Mouse (Mus musculus) hindbrain, embryonic 13.5 days (tissue): ENCODE results near the gene 1700001C19Rik. TPM values are rescaled to one million over a fixed set of nuclear protein-coding genes. Genes with fewer than 3 reads are reported as not detected.

Experiments used
- ATAC-seq: fragments of 200-750 bp; cut with Nextera tagmentation; 2 replicates; pipeline ENCODE4 v1.8.0; 2017; ENCODE audit warnings: moderate TSS enrichment; ENCODE audit not compliant: low FRiP score
- H3K27ac ChIP-seq: fragments of 300-500 bp; sonication (generic); 2 replicates; pipeline ENCODE4 v1.5.1; 2015; ENCODE audit warnings: inconsistent platforms, mild to moderate bottlenecking, moderate library complexity
- H3K27me3 ChIP-seq: fragments of 300-500 bp; sonication (generic); 2 replicates; pipeline ENCODE4 v1.6.1; 2015; ENCODE audit warnings: mild to moderate bottlenecking, inconsistent platforms
- H3K36me3 ChIP-seq: fragments of 300-500 bp; sonication (generic); 2 replicates; pipeline ENCODE4 v1.6.1; 2015; ENCODE audit warnings: mild to moderate bottlenecking, inconsistent platforms
- H3K4me1 ChIP-seq: fragments of 300-500 bp; sonication (generic); replicated peaks from 2 replicates; pipeline ENCODE4 v1.6.1; 2015; ENCODE audit warnings: inconsistent platforms
- H3K4me2 ChIP-seq: fragments of 300-500 bp; sonication (generic); 2 replicates; pipeline ENCODE4 v1.6.1; 2015; ENCODE audit warnings: inconsistent platforms, mild to moderate bottlenecking, moderate library complexity
- H3K4me3 ChIP-seq: fragments of 300-500 bp; sonication (generic); 2 replicates; pipeline ENCODE4 v1.5.1; 2015; ENCODE audit warnings: mild to moderate bottlenecking, inconsistent platforms
- H3K9ac ChIP-seq: fragments of 300-500 bp; sonication (generic); 2 replicates; pipeline ENCODE4 v1.6.1; 2015; ENCODE audit warnings: mild to moderate bottlenecking, inconsistent platforms
- H3K9me3 ChIP-seq: fragments of 300-500 bp; sonication (generic); 2 replicates; pipeline ENCODE4 v1.6.1; 2016; ENCODE audit warnings: inconsistent platforms
- WGBS: fragments of 180-500 bp; shearing (Covaris S2); methylation state at CpG from one replicate; pipeline ENCODE4 v1.1.7; 2015; 5-methylcytosine and 5-hydroxymethylcytosine counted together
- polyA plus RNA-seq: library from polyadenylated mRNA; unstranded; fragments of >200 nt; fragmentation: Nextera tagmentation; extraction: Ambion mirVana; gene quantifications from 2 replicates; pipeline ENCODE4 v1.2.1, GENCODE M21; 2015

1700001C19Rik gene
- polyA plus RNA-seq, 1 experiment from 2014 or later, result 0.34 TPM

DNA sequence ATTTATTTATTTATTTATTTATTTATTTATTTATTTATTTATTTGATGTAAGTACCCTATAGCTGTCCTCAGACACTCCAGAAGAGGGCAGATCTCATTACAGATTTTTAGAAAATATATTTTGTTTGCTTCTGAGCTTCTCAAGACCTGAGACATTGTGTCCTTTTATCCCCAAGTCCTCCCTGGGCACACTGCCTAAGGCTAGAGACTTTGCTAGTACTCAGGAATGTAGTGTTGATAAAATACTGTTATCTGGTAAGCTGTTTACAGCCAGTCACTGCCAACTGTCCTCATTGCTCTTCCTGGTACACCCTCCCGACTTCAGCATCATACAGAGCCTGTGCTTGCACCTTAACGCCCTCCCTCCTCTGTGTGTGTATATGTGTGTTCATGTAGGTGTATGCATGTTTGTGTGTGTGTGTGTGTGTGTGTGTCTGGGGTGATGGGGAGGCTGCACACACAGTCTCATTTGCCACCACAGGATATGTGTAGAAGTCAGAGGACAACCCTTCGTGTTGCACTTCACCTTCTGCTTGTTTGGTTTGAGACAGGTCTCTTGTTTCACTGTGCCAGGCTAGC is 22.3 kb upstream of the 1700001C19Rik start:
- WGBS, result 86% methylated on average over 3 of the region's 3 CpGs

GRCm38 (mm10) chr17:47458936-47459335 is 21.8 kb upstream of the 1700001C19Rik start:
- no peak overlapping the region for H3K4me3 ChIP-seq
- no peak overlapping the region for H3K4me2 ChIP-seq
- H3K36me3 ChIP-seq, result no peaks in the 10 kb centered on the region
- 98% methylated on average over 2 of the region's 2 CpGs for WGBS
- H3K27me3 ChIP-seq, result peaks cover 13% of the 10 kb centered on the region
- H3K4me1 ChIP-seq, result no peaks in the 10 kb centered on the region
- no peak for ATAC-seq
- no peak overlapping the region for H3K9ac ChIP-seq
- no peaks in the 10 kb centered on the region for H3K9me3 ChIP-seq
- H3K27ac ChIP-seq, result no peak overlapping the region

More for the DNA sequence above, 22.3 kb upstream of the 1700001C19Rik start:
- Histone ChIP-seq H3K4me1 (no peaks in the 10 kb centered on the region), H3K4me3 (no peak overlapping the region), H3K36me3 (no peaks in the 10 kb centered on the region), H3K27me3 (peaks cover 18% of the 10 kb centered on the region), H3K4me2 (no peak overlapping the region), H3K9me3 (no peaks in the 10 kb centered on the region), H3K27ac (no peak overlapping the region), H3K9ac (no peak overlapping the region)
- ATAC-seq, result no peak

DNA sequence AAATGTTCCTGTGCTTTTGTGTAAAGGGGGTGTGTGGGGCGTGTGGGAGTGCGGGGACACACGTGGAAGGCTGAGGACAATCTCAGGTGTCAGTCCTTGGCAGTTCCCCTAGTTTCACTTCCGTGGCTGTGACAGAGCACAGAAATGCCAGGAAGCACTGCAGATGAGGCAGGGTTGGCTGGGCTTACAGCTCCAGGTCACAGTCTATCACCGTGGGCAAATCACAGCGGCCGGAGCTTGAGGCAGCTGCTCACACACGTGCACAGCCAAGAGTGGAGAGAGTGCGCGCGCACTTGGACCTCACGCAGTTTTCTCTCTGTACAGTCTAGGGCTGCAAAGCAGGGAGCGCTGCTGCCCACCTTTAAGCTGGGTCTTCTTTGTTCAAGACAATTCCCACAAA is 21.1 kb upstream of the 1700001C19Rik start:
- no peak overlapping the region for H3K27ac ChIP-seq
- 82% methylated on average over 13 of the region's 13 CpGs for WGBS
- H3K4me3 ChIP-seq, result no peak overlapping the region
- H3K27me3 ChIP-seq, result peaks cover 10% of the 10 kb centered on the region; the same call in 1 of the 2 replicates
- H3K4me1 ChIP-seq, result no peaks in the 10 kb centered on the region
- H3K4me2 ChIP-seq, result no peak overlapping the region
- no peaks in the 10 kb centered on the region for H3K9me3 ChIP-seq
- no peaks in the 10 kb centered on the region for H3K36me3 ChIP-seq
- ATAC-seq, result no peak
- H3K9ac ChIP-seq, result no peak overlapping the region

GRCm38 (mm10) chr17:47454675-47455074 is 17.5 kb upstream of the 1700001C19Rik start:
- Histone ChIP-seq H3K36me3 (no peaks in the 10 kb centered on the region), H3K4me3 (no peak overlapping the region), H3K27me3 (0 out of 2 replicates have a peak, but pooled peaks cover 1% of the 10 kb centered on the region), H3K4me1 (peaks cover 6% of the 10 kb centered on the region; the same call in 1 of the 2 replicates), H3K4me2 (no peak overlapping the region), H3K9me3 (no peaks in the 10 kb centered on the region), H3K9ac (no peak overlapping the region), H3K27ac (no peak overlapping the region)
- WGBS, result 73% methylated on average over 8 of the region's 8 CpGs
- ATAC-seq, result no peak

- WGBS, result 53% methylated on average over 7 of the region's 7 CpGs
- Histone ChIP-seq H3K4me2 (no peak overlapping the region), H3K9ac (no peak overlapping the region), H3K27ac (no peak overlapping the region), H3K27me3 (0 out of 2 replicates have a peak, but pooled peaks cover 3% of the 10 kb centered on the region), H3K9me3 (no peaks in the 10 kb centered on the region), H3K4me3 (no peak overlapping the region), H3K4me1 (peaks cover 9% of the 10 kb centered on the region; the same call in 1 of the 2 replicates), H3K36me3 (no peaks in the 10 kb centered on the region)
- ATAC-seq, result no peak
Measured at GRCm38 (mm10) chr17:47452886-47453285, 15.7 kb upstream of the 1700001C19Rik start.

GRCm38 (mm10) chr17:47450880-47451565 is 13.8 kb upstream of the 1700001C19Rik start:
- ATAC-seq, result no peak
- no peak overlapping the region for H3K4me2 ChIP-seq
- 0 out of 2 replicates have a peak, but pooled peaks cover 3% of the 10 kb centered on the region for H3K27me3 ChIP-seq
- WGBS, result 79% methylated on average over 12 of the region's 12 CpGs
- H3K9me3 ChIP-seq, result no peaks in the 10 kb centered on the region
- H3K4me3 ChIP-seq, result no peak overlapping the region
- H3K4me1 ChIP-seq, result peaks cover 9% of the 10 kb centered on the region; the same call in 1 of the 2 replicates
- H3K27ac ChIP-seq, result no peak overlapping the region
- no peak overlapping the region for H3K9ac ChIP-seq
- H3K36me3 ChIP-seq, result no peaks in the 10 kb centered on the region

GRCm38 (mm10) chr17:47450239-47450638 is 13.1 kb upstream of the 1700001C19Rik start:
- H3K36me3 ChIP-seq, result no peaks in the 10 kb centered on the region
- peaks cover 9% of the 10 kb centered on the region; the same call in 1 of the 2 replicates for H3K4me1 ChIP-seq
- H3K4me3 ChIP-seq, result no peak overlapping the region
- H3K27ac ChIP-seq, result no peak overlapping the region
- H3K9ac ChIP-seq, result no peak overlapping the region
- 0 out of 2 replicates have a peak, but pooled peaks cover 3% of the 10 kb centered on the region for H3K27me3 ChIP-seq
- H3K4me2 ChIP-seq, result no peak overlapping the region
- 40% methylated on average over 7 of the region's 7 CpGs for WGBS
- no peaks in the 10 kb centered on the region for H3K9me3 ChIP-seq
- ATAC-seq, result 0 out of 2 replicates have a peak, but pooled peaks have one; percentile 43

DNA sequence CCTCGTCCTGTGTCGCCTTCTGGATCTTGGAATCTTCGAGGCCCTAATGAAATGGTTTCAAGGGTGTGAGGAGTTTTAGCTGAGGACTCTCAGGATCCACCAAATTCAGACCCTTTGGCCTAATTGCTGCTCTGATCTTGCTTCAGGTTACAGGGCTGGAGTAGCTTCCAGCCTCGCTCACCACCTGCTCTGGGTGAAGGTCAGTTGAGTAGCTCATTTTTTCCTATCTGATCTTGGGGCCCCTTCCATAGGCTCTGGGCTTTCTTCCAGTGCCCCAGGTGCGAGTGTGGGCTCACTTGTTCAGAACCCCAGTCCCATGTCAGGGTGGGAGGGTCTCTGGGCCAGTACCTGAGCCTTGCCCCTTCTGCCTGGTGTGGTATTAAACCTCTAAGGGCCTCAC is 12.3 kb upstream of the 1700001C19Rik start:
- Histone ChIP-seq H3K27me3 (0 out of 2 replicates have a peak, but pooled peaks cover 3% of the 10 kb centered on the region), H3K4me1 (peaks cover 9% of the 10 kb centered on the region; the same call in 1 of the 2 replicates), H3K9me3 (no peaks in the 10 kb centered on the region), H3K9ac (no peak overlapping the region), H3K4me2 (no peak overlapping the region), H3K4me3 (no peak overlapping the region), H3K27ac (no peak overlapping the region), H3K36me3 (no peaks in the 10 kb centered on the region)
- 82% methylated on average over 5 of the region's 5 CpGs for WGBS
- no peak for ATAC-seq

DNA sequence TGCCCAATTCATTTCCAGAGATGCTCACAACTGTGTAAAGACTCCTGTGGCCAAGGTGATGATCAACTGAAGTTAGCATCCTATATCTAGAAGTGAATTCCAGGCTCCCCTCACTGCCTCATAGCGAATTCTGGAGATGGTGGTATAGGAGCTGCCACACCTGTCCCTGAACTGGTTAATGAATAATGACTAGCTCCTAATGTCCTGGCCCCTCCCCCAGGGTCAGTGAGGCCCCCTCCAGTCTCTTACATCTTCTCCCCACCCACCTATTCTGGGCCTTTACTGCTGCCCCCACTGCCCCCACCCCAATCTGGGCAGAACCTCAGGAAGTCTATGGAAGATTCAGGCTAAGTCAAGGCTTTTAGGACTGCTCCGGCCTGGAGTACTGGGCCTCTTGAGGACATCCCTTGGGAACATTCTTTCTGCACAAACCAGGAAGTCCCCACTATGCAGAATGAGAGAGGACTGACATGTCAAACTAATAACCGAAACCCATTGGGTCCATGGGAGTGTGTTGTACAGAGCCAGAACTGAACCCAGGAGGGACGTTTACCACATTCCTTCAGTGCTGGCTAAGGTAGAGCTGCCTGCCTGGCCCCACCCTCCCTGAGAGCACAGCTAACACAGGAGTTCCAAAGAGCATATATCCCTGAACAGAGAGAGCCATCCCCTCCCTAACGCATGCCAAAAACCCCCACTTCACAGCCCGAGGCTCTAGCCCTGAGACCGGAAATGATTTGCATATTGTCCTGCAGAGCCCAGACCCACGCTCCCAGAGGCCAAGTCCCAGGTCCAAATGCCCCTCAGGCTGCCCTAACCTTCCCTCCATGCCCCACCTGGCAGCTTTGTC is 11.6 kb upstream of the 1700001C19Rik start:
- Histone ChIP-seq H3K4me1 (peaks cover 9% of the 10 kb centered on the region; the same call in 1 of the 2 replicates), H3K27ac (no peak overlapping the region), H3K36me3 (no peaks in the 10 kb centered on the region), H3K4me2 (no peak overlapping the region), H3K4me3 (no peak overlapping the region), H3K9ac (no peak overlapping the region), H3K9me3 (no peaks in the 10 kb centered on the region), H3K27me3 (0 out of 2 replicates have a peak, but pooled peaks cover 3% of the 10 kb centered on the region)
- no peak for ATAC-seq
- 46% methylated on average over 8 of the region's 8 CpGs for WGBS

- 89% methylated on average over 11 of the region's 11 CpGs for WGBS
- H3K4me3 ChIP-seq, result no peak overlapping the region
- 0 out of 2 replicates have a peak, but pooled peaks cover 3% of the 10 kb centered on the region for H3K27me3 ChIP-seq
- no peak overlapping the region for H3K27ac ChIP-seq
- H3K9me3 ChIP-seq, result no peaks in the 10 kb centered on the region
- peaks cover 9% of the 10 kb centered on the region; the same call in 1 of the 2 replicates for H3K4me1 ChIP-seq
- no peak overlapping the region for H3K4me2 ChIP-seq
- H3K36me3 ChIP-seq, result no peaks in the 10 kb centered on the region
- no peak overlapping the region for H3K9ac ChIP-seq
- ATAC-seq, result no peak
Measured at GRCm38 (mm10) chr17:47446561-47446960, 9.4 kb upstream of the 1700001C19Rik start.

- H3K9me3 ChIP-seq, result no peaks in the 10 kb centered on the region
- H3K4me1 ChIP-seq, result peaks cover 9% of the 10 kb centered on the region; the same call in 1 of the 2 replicates
- no peaks in the 10 kb centered on the region for H3K36me3 ChIP-seq
- no peak overlapping the region for H3K9ac ChIP-seq
- no peak for ATAC-seq
- no peak overlapping the region for H3K4me3 ChIP-seq
- 0 out of 2 replicates have a peak, but pooled peaks cover 3% of the 10 kb centered on the region for H3K27me3 ChIP-seq
- no peak overlapping the region for H3K27ac ChIP-seq
- no peak overlapping the region for H3K4me2 ChIP-seq
- 67% methylated on average over 9 of the region's 9 CpGs for WGBS
Measured at GRCm38 (mm10) chr17:47446025-47446424, 8.8 kb upstream of the 1700001C19Rik start.

- no peaks in the 10 kb centered on the region for H3K9me3 ChIP-seq
- no peak overlapping the region for H3K27ac ChIP-seq
- H3K4me1 ChIP-seq, result peaks cover 11% of the 10 kb centered on the region
- no peaks in the 10 kb centered on the region for H3K36me3 ChIP-seq
- WGBS, result 72% methylated on average over 11 of the region's 11 CpGs
- H3K27me3 ChIP-seq, result 0 out of 2 replicates have a peak, but pooled peaks cover 3% of the 10 kb centered on the region
- no peak overlapping the region for H3K9ac ChIP-seq
- H3K4me3 ChIP-seq, result no peak overlapping the region
- ATAC-seq, result no peak
- no peak overlapping the region for H3K4me2 ChIP-seq
Measured at GRCm38 (mm10) chr17:47445518-47445917, 8.3 kb upstream of the 1700001C19Rik start.
